30 mouse cellular contexts compared by ENCODE assay signal in the genomic region with DNA sequence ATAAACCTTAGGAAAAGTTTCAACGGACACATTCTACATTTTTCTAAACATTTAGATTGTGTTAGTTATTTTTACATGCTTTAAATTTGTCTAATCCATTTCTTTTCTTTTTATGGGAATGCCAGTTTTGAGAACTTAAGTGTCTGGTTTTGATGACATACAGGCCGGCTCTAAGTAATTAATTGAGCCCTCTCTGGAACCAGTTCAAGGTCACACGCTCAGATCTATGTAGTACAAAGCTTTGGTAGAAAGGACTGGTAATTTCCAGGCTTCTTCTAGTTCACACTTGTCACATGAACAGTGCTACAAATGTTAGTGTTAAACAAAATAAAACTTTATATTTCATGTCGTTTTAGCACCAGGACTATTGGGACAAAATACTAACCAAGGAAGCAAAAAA. TPM values are rescaled to one million over a fixed set of nuclear protein-coding genes. Genes with fewer than 3 reads are reported as not detected.
DNase-seq lines count a peak whose midpoint lies in the region; ATAC-seq lines count a peak whose summit lies in the region.
"Had no signal": no experiment of that assay in that cellular context is flagged by ENCODE, and none has a peak within 500 bp of the region (broad histone marks: within the 10 kb centered on the region; RNA-seq: fewer than 3 reads in every experiment).

No protein-coding gene starts in this region.

- no peak overlapping the region for H3K4me3 ChIP-seq in forebrain, embryonic 13.5 days
- H3K4me3 ChIP-seq: embryonic facial prominence, embryonic 12.5 days; embryonic facial prominence, embryonic 15.5 days; forebrain, embryonic 15.5 days; heart, adult 2 months; hindbrain, embryonic 12.5 days; hindbrain, embryonic 15.5 days had no signal

- no peak overlapping the region for H3K27ac ChIP-seq in forebrain, embryonic 13.5 days
- H3K27ac ChIP-seq: embryonic facial prominence, embryonic 12.5 days; embryonic facial prominence, embryonic 15.5 days; forebrain, embryonic 15.5 days; heart, adult 2 months; hindbrain, embryonic 12.5 days; hindbrain, embryonic 15.5 days had no signal

- no peaks in the 10 kb centered on the region for H3K36me3 ChIP-seq in forebrain, embryonic 13.5 days (ENCODE audit: poor library complexity, severe bottlenecking)
- H3K36me3 ChIP-seq: embryonic facial prominence, embryonic 12.5 days; embryonic facial prominence, embryonic 15.5 days; forebrain, embryonic 15.5 days; hindbrain, embryonic 12.5 days; hindbrain, embryonic 15.5 days had no signal

- ATAC-seq in forebrain, embryonic 13.5 days, result no peak
- ATAC-seq: CD4-positive, CD25-positive, alpha-beta regulatory T cell, adult 4 months; forebrain, embryonic 15.5 days had no signal

- H3K27me3 ChIP-seq in forebrain, embryonic 13.5 days, result no peaks in the 10 kb centered on the region
- H3K27me3 ChIP-seq: embryonic facial prominence, embryonic 12.5 days; embryonic facial prominence, embryonic 15.5 days; forebrain, embryonic 15.5 days; hindbrain, embryonic 15.5 days had no signal

- H3K9me3 ChIP-seq in forebrain, embryonic 13.5 days (replicated peaks), result no peaks in the 10 kb centered on the region
- H3K9me3 ChIP-seq: embryonic facial prominence, embryonic 12.5 days; embryonic facial prominence, embryonic 15.5 days; forebrain, embryonic 15.5 days; hindbrain, embryonic 12.5 days; hindbrain, embryonic 15.5 days had no signal

- 0 out of 2 replicates have a peak, but pooled peaks cover 7% of the 10 kb centered on the region for H3K4me1 ChIP-seq in forebrain, embryonic 13.5 days
- H3K4me1 ChIP-seq: embryonic facial prominence, embryonic 12.5 days; embryonic facial prominence, embryonic 15.5 days had no signal

- DNase-seq in adrenal gland, postnatal 14 days, result peak; percentile 47
- DNase-seq in adrenal gland, adult 8-10 months, result no peak
- peak; percentile 6 for DNase-seq in kidney, postnatal 10 days
- DNase-seq in kidney, adult 11 months, result no peak
- DNase-seq in lung, postnatal 10 days, result peak; percentile 22
- no peak for DNase-seq in lung, adult 18-20 months
- DNase-seq: cerebellum, adult 11 months; cerebellum, adult 2 months; cerebellum, adult 9-11 months; cerebellum, postnatal 25 days; gastrocnemius, postnatal 25 days; heart, adult 2 months had no signal

- WGBS in forebrain, embryonic 13.5 days, result 74% methylated on average over 4 of the region's 4 CpGs

- no peak overlapping the region for H3K4me2 ChIP-seq in forebrain, embryonic 13.5 days
- H3K4me2 ChIP-seq: embryonic facial prominence, embryonic 12.5 days; embryonic facial prominence, embryonic 15.5 days; forebrain, embryonic 15.5 days; heart, embryonic 11.5 days; hindbrain, embryonic 12.5 days; hindbrain, embryonic 15.5 days had no signal

- no peak overlapping the region for H3K9ac ChIP-seq in forebrain, embryonic 13.5 days
- H3K9ac ChIP-seq: embryonic facial prominence, embryonic 12.5 days; embryonic facial prominence, embryonic 15.5 days; forebrain, embryonic 15.5 days; hindbrain, embryonic 12.5 days; hindbrain, embryonic 15.5 days had no signal

RNA-seq across cellular contexts. Expression of a gene that starts 6.7 kb away (rescaled TPM):
- 112 and 114 TPM in 2 replicates for total RNA-seq in adrenal gland, postnatal 14 days (2021)
- total RNA-seq in adrenal gland, adult 8-10 months (2022), result 100 to 1,000 TPM in 1 of 4 experiments, 10 to 100 TPM in 3; 86.5 to 102 (median 87.4) TPM
- 151 and 159 TPM in 2 replicates for polyA plus RNA-seq in forebrain, embryonic 13.5 days (2015; fragmentation: Nextera tagmentation; extraction: Ambion mirVana)

RNA-seq across cellular contexts. Expression of a gene that starts 25.6 kb away (rescaled TPM):
- total RNA-seq in adrenal gland, postnatal 14 days (2021), result 0.86 and 1.1 TPM in 2 replicates
- total RNA-seq in adrenal gland, adult 8-10 months (2022), result 1 to 10 TPM in 3 of 4 experiments, under 1 TPM in 1; 0.73 to 2.2 (median 1.6) TPM
- 2.9 TPM in 2 replicates for polyA plus RNA-seq in forebrain, embryonic 13.5 days (2015; fragmentation: Nextera tagmentation; extraction: Ambion mirVana)
- total RNA-seq: common myeloid progenitor, adult 5-6 weeks; heart, adult 2 months; heart, postnatal 25 days; MEL had no signal
- polyA plus RNA-seq: CD4-positive, CD25-positive, alpha-beta regulatory T cell, adult 4 months had no signal

RNA-seq across cellular contexts. Expression of a gene that starts 33.3 kb away (rescaled TPM):
- 1.4 and 2.1 TPM in 2 replicates for total RNA-seq in adrenal gland, postnatal 14 days (2021)
- 1 to 10 TPM in 1 of 4 experiments, under 1 TPM in 3; 0.77 to 2.1 (median 0.88) TPM for total RNA-seq in adrenal gland, adult 8-10 months (2022)
- 1.1 and 1.7 TPM in 2 replicates for polyA plus RNA-seq in forebrain, embryonic 13.5 days (2015; fragmentation: Nextera tagmentation; extraction: Ambion mirVana)
- total RNA-seq: common myeloid progenitor, adult 5-6 weeks; hematopoietic stem cell, adult 5-6 weeks; MEL had no signal
- polyA plus RNA-seq: C2C12; CD4-positive, CD25-positive, alpha-beta regulatory T cell, adult 4 months; heart, embryonic 11.5 days had no signal

RNA-seq across cellular contexts. Expression of a gene that starts 51.3 kb away (rescaled TPM):
- 1.6 and 10.7 TPM in 2 replicates for total RNA-seq in adrenal gland, postnatal 14 days (2021)
- total RNA-seq in adrenal gland, adult 8-10 months (2022), result under 1 TPM; 0.54 to 0.84 (median 0.72) TPM
- not detected in 2 replicates for polyA plus RNA-seq in forebrain, embryonic 13.5 days (2015; fragmentation: Nextera tagmentation; extraction: Ambion mirVana)
- total RNA-seq: common myeloid progenitor, adult 5-6 weeks; gastrocnemius, adult 8-10 months; gastrocnemius, postnatal 25 days; heart, adult 2 months; heart, postnatal 25 days; hematopoietic stem cell, adult 5-6 weeks; MEL had no signal
- polyA plus RNA-seq: C2C12; CD4-positive, CD25-positive, alpha-beta regulatory T cell, adult 4 months; cerebellum, adult 2 months; embryonic facial prominence, embryonic 12.5 days; embryonic facial prominence, embryonic 15.5 days; forebrain, embryonic 11.5 days; forebrain, embryonic 15.5 days; heart, embryonic 11.5 days; heart, embryonic 14.5 days; heart, postnatal 0 days; hindbrain, embryonic 12.5 days; hindbrain, embryonic 15.5 days; intestine, embryonic 14.5 days had no signal

Comparison
In these comparisons a context has a peak if more than half of its experiments do, and no peak if none do; other contexts are left out.
1. DNase-seq: peak in adrenal gland, postnatal 14 days (single experiment), kidney, postnatal 10 days (single experiment) and lung, postnatal 10 days (single experiment); none in adrenal gland, adult 8-10 months (single experiment), kidney, adult 11 months (single experiment) and lung, adult 18-20 months (0 of 2).